Mouse (Mus musculus): Measurements from ENCODE around the gene Pde8b.

The Pde8b gene

GRCm38 (mm10) chr13:95082611-95083010 is 167.5 kb downstream of the Pde8b start:
- no peak for DNase-seq (ENCODE audit: low read depth, low spot score)

- DNase-seq (ENCODE audit: low read depth, low spot score) = no peak
Measured at GRCm38 (mm10) chr13:95081082-95081481, 169.1 kb downstream of the Pde8b start.

DNA sequence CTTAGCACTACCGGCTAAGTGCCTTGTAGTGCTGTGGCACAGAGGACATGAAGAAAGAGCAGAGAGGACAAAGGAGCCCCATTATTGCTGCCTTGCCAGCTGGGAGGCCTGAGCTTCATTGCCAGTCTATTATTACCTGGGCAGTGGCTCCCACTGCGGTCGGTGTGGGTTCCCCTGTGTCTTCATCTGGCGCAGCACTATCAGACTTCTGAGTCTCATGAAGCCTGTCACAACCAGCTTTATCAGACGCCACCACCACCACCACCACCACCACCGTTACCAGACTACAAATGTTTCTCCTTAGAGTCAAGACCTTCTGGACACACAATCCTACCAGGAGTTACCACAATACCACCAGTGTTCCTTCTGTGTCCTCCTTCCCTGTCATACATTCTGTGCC is 171.6 kb downstream of the Pde8b start:
- DNase-seq (ENCODE audit: low read depth, low spot score) = no peak

DNA sequence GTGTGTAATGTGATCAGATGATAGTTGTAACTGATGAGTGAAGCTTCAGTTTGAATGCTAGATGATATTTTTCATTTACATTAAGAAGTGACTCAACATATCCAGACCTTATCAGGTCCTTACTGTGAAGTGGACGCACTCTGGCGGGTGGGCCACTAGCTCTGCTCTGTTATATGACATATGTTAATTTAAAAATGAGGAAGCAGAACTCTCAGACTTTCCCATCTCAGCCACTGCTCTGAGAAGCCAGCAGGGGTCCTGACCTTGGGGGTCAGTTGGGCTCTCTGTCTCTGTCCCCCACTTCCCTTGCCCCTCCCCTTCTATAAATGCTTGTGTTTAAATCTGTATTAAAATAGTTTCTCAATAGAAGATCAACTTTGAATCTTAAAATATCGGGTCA is 172.4 kb downstream of the Pde8b start:
- no peak for DNase-seq (ENCODE audit: low read depth, low spot score)

DNA sequence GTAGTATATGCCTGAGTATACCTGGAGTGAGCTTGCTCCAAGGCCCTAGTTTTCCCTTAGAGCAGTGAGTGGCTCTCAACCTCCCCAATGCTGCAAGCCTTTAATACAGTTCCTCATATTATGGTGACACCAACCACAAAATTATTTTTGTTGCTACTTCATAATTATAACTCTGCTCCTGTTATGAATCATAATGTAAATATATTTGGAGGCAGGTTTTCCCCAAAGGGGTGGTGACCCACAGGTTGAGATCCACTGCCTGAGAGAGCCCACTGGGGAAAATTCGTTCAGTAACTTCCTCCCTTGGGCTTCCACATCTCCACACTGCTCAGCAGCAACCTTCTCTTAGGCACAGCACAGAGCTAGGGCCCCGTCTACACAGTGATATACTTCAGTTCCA is 174.0 kb downstream of the Pde8b start:
- DNase-seq (ENCODE audit: low read depth, low spot score) = no peak

DNA sequence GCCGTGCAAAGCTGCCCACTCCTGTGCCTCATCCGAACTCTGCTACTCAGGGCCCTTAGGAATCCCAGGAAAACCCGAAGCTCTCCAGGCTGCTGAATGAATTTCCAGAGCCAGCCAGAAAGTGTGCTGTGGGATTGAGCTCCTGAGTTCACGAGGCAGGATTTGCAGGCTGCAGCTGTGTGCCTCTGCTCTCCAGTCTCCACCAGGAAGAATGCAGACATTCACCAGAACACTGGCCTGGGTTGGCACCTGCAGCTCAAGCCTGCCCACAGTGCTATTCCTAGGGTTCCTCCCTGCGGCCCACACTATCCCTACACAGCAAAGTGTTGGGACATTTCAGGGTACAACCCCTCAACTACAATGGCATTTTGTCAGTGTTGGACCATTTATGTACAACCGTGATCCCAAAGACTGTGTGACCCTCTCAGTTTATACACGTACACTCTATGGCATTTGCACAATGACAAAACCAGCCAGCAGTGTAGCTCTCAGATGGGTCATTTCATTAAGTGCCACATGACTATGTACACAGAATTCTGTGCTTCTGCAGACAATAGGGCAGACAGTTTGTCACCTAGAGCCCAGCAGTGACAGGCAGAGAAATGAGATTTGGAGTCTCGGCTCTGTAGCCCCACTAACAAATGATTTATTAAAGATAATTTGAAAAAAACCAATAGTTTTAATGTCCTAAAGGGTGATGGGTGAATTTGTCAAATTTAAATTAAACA is 176.5 kb downstream of the Pde8b start:
- DNase-seq (ENCODE audit: low read depth, low spot score) = no peak

GRCm38 (mm10) chr13:95070268-95070667 is 179.9 kb downstream of the Pde8b start:
- no peak for DNase-seq (ENCODE audit: low read depth, low spot score)

GRCm38 (mm10) chr13:95067854-95068253 is 182.3 kb downstream of the Pde8b start:
- DNase-seq (ENCODE audit: low read depth, low spot score) = no peak

GRCm38 (mm10) chr13:95063390-95064017 is 186.6 kb downstream of the Pde8b start:
- DNase-seq (ENCODE audit: low read depth, low spot score) = no peak

GRCm38 (mm10) chr13:95058885-95059284 is 191.3 kb downstream of the Pde8b start:
- no peak for DNase-seq (ENCODE audit: low read depth, low spot score)

DNA sequence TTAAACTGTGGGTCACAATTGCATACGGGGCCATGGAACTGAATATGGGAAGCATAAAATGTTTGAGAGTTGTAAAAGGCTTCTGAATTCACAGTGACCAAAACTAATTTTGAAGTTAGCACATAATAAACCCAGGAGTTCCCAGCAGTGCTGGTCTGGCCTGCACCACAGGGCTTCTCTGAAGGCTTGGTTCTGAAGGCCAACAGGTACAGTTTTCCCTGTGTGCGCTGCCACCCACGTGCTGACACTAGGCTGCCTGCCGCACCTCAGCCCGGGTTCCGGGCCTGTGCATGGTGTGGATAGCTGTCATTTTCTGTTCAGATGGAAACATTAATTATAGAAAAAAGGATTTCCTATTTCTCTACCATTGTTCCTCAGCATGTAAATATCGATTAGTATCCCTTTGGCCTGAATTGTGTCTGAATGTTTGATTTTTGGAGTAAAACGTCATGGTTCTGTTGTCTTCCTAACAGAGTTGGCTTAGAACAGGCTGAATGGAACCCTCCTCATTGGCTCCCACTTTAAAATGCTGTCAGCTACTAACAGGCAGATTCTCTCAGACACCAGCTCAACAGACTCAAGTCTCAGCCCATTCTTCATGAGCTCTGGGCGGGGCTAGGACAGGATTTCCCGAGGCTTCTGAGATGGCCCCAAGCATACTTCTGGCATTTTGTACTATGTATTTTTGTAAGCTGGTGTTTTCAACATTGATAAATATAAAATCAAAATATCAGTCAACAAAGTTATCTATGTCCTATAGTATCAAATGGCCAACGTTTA is 193.4 kb downstream of the Pde8b start:
- DNase-seq (ENCODE audit: low read depth, low spot score) = no peak

GRCm38 (mm10) chr13:95055742-95056388 is 194.3 kb downstream of the Pde8b start:
- DNase-seq (ENCODE audit: low read depth, low spot score) = no peak

GRCm38 (mm10) chr13:95052421-95052820 is 197.7 kb downstream of the Pde8b start:
- no peak for DNase-seq (ENCODE audit: low read depth, low spot score)

- DNase-seq (ENCODE audit: low read depth, low spot score) = no peak
Measured at GRCm38 (mm10) chr13:95050398-95050797, 199.7 kb downstream of the Pde8b start.

DNA sequence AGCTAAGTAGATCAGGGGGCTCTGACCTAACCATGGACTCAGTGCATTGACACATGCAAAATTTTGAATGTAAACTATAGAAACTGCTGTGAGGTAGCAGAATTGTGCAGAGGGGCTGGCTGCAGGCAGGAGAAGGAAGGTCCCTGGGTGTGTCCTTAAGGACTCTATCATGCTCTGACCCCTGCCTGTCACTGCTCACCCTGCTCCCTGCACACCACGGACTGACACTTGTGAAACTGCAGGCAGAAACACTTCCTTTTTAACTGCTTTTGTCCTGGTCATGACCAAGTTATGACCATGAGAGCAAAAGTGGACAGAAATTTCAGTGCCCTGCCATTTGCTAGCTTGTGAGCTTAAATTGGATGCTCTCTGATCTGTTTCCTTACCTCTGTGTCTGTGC is 206.0 kb downstream of the Pde8b start:
- DNase-seq (ENCODE audit: low read depth, low spot score) = no peak

- DNase-seq (ENCODE audit: low read depth, low spot score) = no peak
Measured at GRCm38 (mm10) chr13:95040140-95040738, 209.9 kb downstream of the Pde8b start.

- DNase-seq (ENCODE audit: low read depth, low spot score) = no peak
Measured at GRCm38 (mm10) chr13:95038200-95038599, 211.9 kb downstream of the Pde8b start.

DNA sequence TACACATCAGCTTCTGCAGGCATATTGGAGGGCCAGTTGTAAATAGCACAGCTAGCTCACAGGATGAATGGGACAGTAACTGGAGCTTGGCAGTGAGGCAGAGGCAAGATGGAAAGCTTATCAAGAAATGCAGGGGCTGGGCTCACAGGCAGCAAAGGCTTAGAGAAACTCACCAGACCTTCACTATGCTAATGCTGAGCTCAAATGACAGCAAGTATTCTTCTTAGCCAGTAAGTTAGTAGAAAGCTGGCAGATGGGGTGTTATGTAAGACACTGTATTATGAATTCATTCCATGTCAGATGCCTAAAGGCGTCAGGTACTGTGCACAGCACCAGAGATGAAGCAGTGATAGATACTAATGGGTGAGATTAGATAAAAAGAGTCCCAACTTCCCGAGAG is 215.4 kb downstream of the Pde8b start:
- DNase-seq (ENCODE audit: low read depth, low spot score) = no peak

GRCm38 (mm10) chr13:95034094-95034493 is 216.0 kb downstream of the Pde8b start:
- DNase-seq (ENCODE audit: low read depth, low spot score) = no peak

GRCm38 (mm10) chr13:95032973-95033372 is 217.2 kb downstream of the Pde8b start:
- DNase-seq (ENCODE audit: low read depth, low spot score) = no peak

GRCm38 (mm10) chr13:95032127-95032831 is 217.9 kb downstream of the Pde8b start:
- no peak for DNase-seq (ENCODE audit: low read depth, low spot score)

Data from retina, postnatal 7 days (tissue).